Mouse (Mus musculus): Measurements from ENCODE around the gene Chd8. TPM values are rescaled to one million over a fixed set of nuclear protein-coding genes. Genes with fewer than 3 reads are reported as not detected.

Chd8 gene
- polyA plus RNA-seq, 1 experiment, result 71.8 TPM

- Histone ChIP-seq H3K27ac (ENCODE audit: control insufficient read depth, insufficient read depth, low read depth, low read length, poor library complexity) (no peak overlapping the region), H3K4me3 (replicated peaks; ENCODE audit: control insufficient read depth, low read depth, low read length) (no peak overlapping the region), H3K4me1 (ENCODE audit: control insufficient read depth, insufficient read depth, low read length) (no peaks in the 10 kb centered on the region)
- TF ChIP-seq CTCF (IDR thresholded peaks at IDR 0.05; ENCODE audit: control insufficient read depth, insufficient read depth, low read length) (no peak), POLR2A (IDR thresholded peaks at IDR 0.05; ENCODE audit: borderline replicate concordance, control insufficient read depth, low read depth, low read length) (no peak)
- 82% methylated on average over 3 of the region's 3 CpGs for WGBS
Observed at GRCm38 (mm10) chr14:52152613-52153012, 105.0 kb downstream of the Chd8 start.

- no peak overlapping the region for H3K4me3 ChIP-seq (replicated peaks; ENCODE audit: control insufficient read depth, low read depth, low read length)
- WGBS, result 86% methylated on average over 7 of the region's 7 CpGs
- TF ChIP-seq CTCF (IDR thresholded peaks at IDR 0.05; ENCODE audit: control insufficient read depth, insufficient read depth, low read length), result no peak
- TF ChIP-seq POLR2A (IDR thresholded peaks at IDR 0.05; ENCODE audit: borderline replicate concordance, control insufficient read depth, low read depth, low read length), result no peak
- H3K27ac ChIP-seq (ENCODE audit: control insufficient read depth, insufficient read depth, low read depth, low read length, poor library complexity), result no peak overlapping the region
- no peaks in the 10 kb centered on the region for H3K4me1 ChIP-seq (ENCODE audit: control insufficient read depth, insufficient read depth, low read length)
Observed at GRCm38 (mm10) chr14:52152179-52152578, 105.4 kb downstream of the Chd8 start.

GRCm38 (mm10) chr14:52149888-52150287 is 107.7 kb downstream of the Chd8 start:
- WGBS, result 76% methylated on average over 4 of the region's 4 CpGs
- no peak overlapping the region for H3K4me3 ChIP-seq (replicated peaks; ENCODE audit: control insufficient read depth, low read depth, low read length)
- no peak overlapping the region for H3K27ac ChIP-seq (ENCODE audit: control insufficient read depth, insufficient read depth, low read depth, low read length, poor library complexity)
- H3K4me1 ChIP-seq (ENCODE audit: control insufficient read depth, insufficient read depth, low read length), result no peaks in the 10 kb centered on the region; the same call in 1 of the 2 replicates
- no peak for TF ChIP-seq POLR2A (IDR thresholded peaks at IDR 0.05; ENCODE audit: borderline replicate concordance, control insufficient read depth, low read depth, low read length)
- TF ChIP-seq CTCF (IDR thresholded peaks at IDR 0.05; ENCODE audit: control insufficient read depth, insufficient read depth, low read length), result no peak

Other genes starting within 250 kb of the Chd8 start
- not detected in 2 replicates for gene Tmem253, start 242.1 kb downstream of the Chd8 start, polyA plus RNA-seq (2011; ENCODE audit: insufficient read depth, insufficient read length, low replicate concordance, missing spikeins)
- gene Zfp219, start 237.0 kb downstream of the Chd8 start, polyA plus RNA-seq (2011; ENCODE audit: insufficient read depth, insufficient read length, low replicate concordance, missing spikeins), result 16.1 and 25.9 TPM in 2 replicates
- gene Olfr221, start 215.3 kb downstream of the Chd8 start, polyA plus RNA-seq (2011; ENCODE audit: insufficient read depth, insufficient read length, low replicate concordance, missing spikeins), result not detected in 2 replicates
- 226 and 328 TPM in 2 replicates for gene Hnrnpc, start 153.8 kb downstream of the Chd8 start, polyA plus RNA-seq (2011; ENCODE audit: insufficient read depth, insufficient read length, low replicate concordance, missing spikeins)
- gene Rpgrip1, start 147.1 kb downstream of the Chd8 start, polyA plus RNA-seq (2011; ENCODE audit: insufficient read depth, insufficient read length, low replicate concordance, missing spikeins), result 337 and 668 TPM in 2 replicates
- gene Supt16, start 60.4 kb downstream of the Chd8 start, polyA plus RNA-seq (2011; ENCODE audit: insufficient read depth, insufficient read length, low replicate concordance, missing spikeins), result 105 and 117 TPM in 2 replicates
- gene Tox4, start 21.4 kb upstream of the Chd8 start, polyA plus RNA-seq (2011; ENCODE audit: insufficient read depth, insufficient read length, low replicate concordance, missing spikeins), result 8.3 and 25.6 TPM in 2 replicates
- 6.7 and 7.9 TPM in 2 replicates for gene Rab2b, start 21.8 kb upstream of the Chd8 start, polyA plus RNA-seq (2011; ENCODE audit: insufficient read depth, insufficient read length, low replicate concordance, missing spikeins)
- gene Mettl3, start 47.3 kb upstream of the Chd8 start, polyA plus RNA-seq (2011; ENCODE audit: insufficient read depth, insufficient read length, low replicate concordance, missing spikeins), result 64.5 and 98.3 TPM in 2 replicates
- gene Sall2, start 71.0 kb upstream of the Chd8 start, polyA plus RNA-seq (2011; ENCODE audit: insufficient read depth, insufficient read length, low replicate concordance, missing spikeins), result 0.66 and 1.7 TPM in 2 replicates
- not detected in 2 replicates for gene Olfr1513, start 98.6 kb upstream of the Chd8 start, polyA plus RNA-seq (2011; ENCODE audit: insufficient read depth, insufficient read length, low replicate concordance, missing spikeins)
- gene Olfr1512, start 121.4 kb upstream of the Chd8 start, polyA plus RNA-seq (2011; ENCODE audit: insufficient read depth, insufficient read length, low replicate concordance, missing spikeins), result not detected in 2 replicates
- not detected in 2 replicates for gene Olfr1511, start 139.6 kb upstream of the Chd8 start, polyA plus RNA-seq (2011; ENCODE audit: insufficient read depth, insufficient read length, low replicate concordance, missing spikeins)
- gene Olfr1510, start 156.6 kb upstream of the Chd8 start, polyA plus RNA-seq (2011; ENCODE audit: insufficient read depth, insufficient read length, low replicate concordance, missing spikeins), result not detected in 2 replicates
- gene Olfr1509, start 185.2 kb upstream of the Chd8 start, polyA plus RNA-seq (2011; ENCODE audit: insufficient read depth, insufficient read length, low replicate concordance, missing spikeins), result not detected in 2 replicates
- gene Olfr1508, start 209.7 kb upstream of the Chd8 start, polyA plus RNA-seq (2011; ENCODE audit: insufficient read depth, insufficient read length, low replicate concordance, missing spikeins), result not detected in 2 replicates
- not detected in 2 replicates for gene Olfr1507, start 238.0 kb upstream of the Chd8 start, polyA plus RNA-seq (2011; ENCODE audit: insufficient read depth, insufficient read length, low replicate concordance, missing spikeins)

All from bone marrow, adult 2 months (tissue).